Mouse (Mus musculus): Measurements from ENCODE around the gene Idh3g. TPM values are rescaled to one million over a fixed set of nuclear protein-coding genes. Genes with fewer than 3 reads are reported as not detected.

The Idh3g gene
- 21.6 and 28.2 TPM in 2 replicates for polyA plus RNA-seq (2012; ENCODE audit: low replicate concordance)

GRCm38 (mm10) chrX:73786364-73787224, at the start of gene Idh3g, which contains the start of gene Ssr4:
Gene Idh3g (minus strand): TSS chrX:73786897.
Gene Ssr4 (plus strand): TSS chrX:73787028.

GRCm38 (mm10) chrX:73824185-73825151, 37.8 kb upstream of the Idh3g start, which contains the start of gene Pdzd4:
Gene Pdzd4 (minus strand): TSS chrX:73824969.

DNA sequence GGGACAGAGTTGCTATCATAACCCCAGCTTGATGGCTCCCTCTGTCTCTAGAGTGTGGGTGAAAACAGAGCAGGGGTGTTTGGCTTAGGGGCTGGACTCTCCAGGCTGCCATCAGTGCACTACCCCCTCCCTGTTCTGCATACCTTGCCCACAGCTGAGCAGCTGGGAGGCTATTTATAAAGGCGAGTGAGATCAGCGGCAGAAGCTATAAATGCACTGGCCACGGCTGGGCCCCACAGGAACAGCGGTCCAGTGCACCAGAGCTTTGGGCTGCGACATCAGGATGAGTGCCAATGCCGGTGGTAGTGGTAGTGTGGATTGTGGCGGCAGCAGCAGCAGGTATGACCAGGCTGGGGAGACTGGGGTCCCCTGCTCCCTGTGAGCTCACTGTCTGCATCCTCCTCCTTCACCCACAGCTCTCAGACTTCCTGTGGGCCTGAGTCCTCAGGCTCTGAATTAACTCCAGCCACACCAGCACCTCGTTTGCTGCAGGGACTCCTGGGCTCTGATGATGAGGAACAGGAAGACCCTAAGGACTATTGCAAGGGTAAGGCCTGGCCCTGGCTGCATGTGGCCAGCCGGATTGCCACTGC, 12.4 kb downstream of the Idh3g start, which contains the start of gene Srpk3:
Gene Srpk3, plus strand, starts transcription at position 238 of the 593 bp plus-strand sequence.

GRCm38 (mm10) chrX:73756334-73757140, 30.2 kb downstream of the Idh3g start, which contains the start of gene Plxnb3:
Gene Plxnb3 (plus strand): TSS chrX:73757090.

Other genes starting within 250 kb of the Idh3g start
- gene Dusp9, start 147.5 kb downstream of the Idh3g start, polyA plus RNA-seq (2012; ENCODE audit: low replicate concordance): 0.32 and 0.43 TPM in 2 replicates
- gene Pnck, start 126.8 kb downstream of the Idh3g start, polyA plus RNA-seq (2012; ENCODE audit: low replicate concordance): 0.21 and 0.50 TPM in 2 replicates
- 0.57 and 0.89 TPM in 2 replicates for gene Slc6a8, start 113.7 kb downstream of the Idh3g start, polyA plus RNA-seq (2012; ENCODE audit: low replicate concordance)
- 5.8 and 8.4 TPM in 2 replicates for gene Bcap31, start 70.7 kb downstream of the Idh3g start, polyA plus RNA-seq (2012; ENCODE audit: low replicate concordance)
- gene Abcd1, start 70.3 kb downstream of the Idh3g start, polyA plus RNA-seq (2012; ENCODE audit: low replicate concordance): 10.7 and 18.0 TPM in 2 replicates
- 0.75 and 0.76 TPM in 2 replicates for gene Plxnb3, start 29.8 kb downstream of the Idh3g start, polyA plus RNA-seq (2012; ENCODE audit: low replicate concordance)
- 3.0 and 9.8 TPM in 2 replicates for gene Srpk3, start 12.5 kb downstream of the Idh3g start, polyA plus RNA-seq (2012; ENCODE audit: low replicate concordance)
- gene Ssr4, start 131 bp upstream of the Idh3g start, polyA plus RNA-seq (2012; ENCODE audit: low replicate concordance): 13.6 and 32.8 TPM in 2 replicates
- 0.80 and 1.3 TPM in 2 replicates for gene Pdzd4, start 38.1 kb upstream of the Idh3g start, polyA plus RNA-seq (2012; ENCODE audit: low replicate concordance)
- 0.46 TPM in 1 of 2 replicates, not detected in the other for gene Avpr2, start 105.2 kb upstream of the Idh3g start, polyA plus RNA-seq (2012; ENCODE audit: low replicate concordance)
- 0.76 and 0.90 TPM in 2 replicates for gene L1cam, start 109.2 kb upstream of the Idh3g start, polyA plus RNA-seq (2012; ENCODE audit: low replicate concordance)
- 14.9 and 31.1 TPM in 2 replicates for gene Arhgap4, start 135.0 kb upstream of the Idh3g start, polyA plus RNA-seq (2012; ENCODE audit: low replicate concordance)
- gene Naa10, start 135.0 kb upstream of the Idh3g start, polyA plus RNA-seq (2012; ENCODE audit: low replicate concordance): 50.5 and 132 TPM in 2 replicates
- gene Renbp, start 144.0 kb upstream of the Idh3g start, polyA plus RNA-seq (2012; ENCODE audit: low replicate concordance): 2.2 and 22.1 TPM in 2 replicates
- gene Hcfc1, start 179.5 kb upstream of the Idh3g start, polyA plus RNA-seq (2012; ENCODE audit: low replicate concordance): 177 and 378 TPM in 2 replicates
- 374 and 449 TPM in 2 replicates for gene Irak1, start 237.0 kb upstream of the Idh3g start, polyA plus RNA-seq (2012; ENCODE audit: low replicate concordance)